Mouse (Mus musculus): ENCODE measurements around the gene Zdhhc1. TPM values are rescaled to one million over a fixed set of nuclear protein-coding genes. Genes with fewer than 3 reads are reported as not detected.

Gene Zdhhc1
- polyA plus RNA-seq, 1 experiment from 2014 or later, result 30.1 TPM

GRCm38 (mm10) chr8:105438865-105439264 is 57.8 kb downstream of the Zdhhc1 start:
- Histone ChIP-seq H3K36me3 (ENCODE audit: control insufficient read depth, insufficient read depth, low read length) (no peaks in the 10 kb centered on the region), H3K4me2 (ENCODE audit: low read depth, low read length) (no peak overlapping the region), H3K4me3 (ENCODE audit: low read depth, low read length) (no peak overlapping the region), H3K27me3 (replicated peaks; ENCODE audit: control insufficient read depth, insufficient read depth, low read length) (no peaks in the 10 kb centered on the region), H3K4me1 (ENCODE audit: control insufficient read depth, insufficient read depth, low read length) (no peaks in the 10 kb centered on the region), H3K9ac (ENCODE audit: low read depth, low read length) (no peak overlapping the region), H3K9me3 (ENCODE audit: control insufficient read depth, low read length) (no peaks in the 10 kb centered on the region), H3K27ac (replicated peaks; ENCODE audit: low read depth, low read length) (no peak overlapping the region)
- ATAC-seq (ENCODE audit: low read depth) (no peak), DNase-seq (ENCODE audit: low spot score) (no peak)
- WGBS, result 40% methylated on average over 5 of the region's 5 CpGs

DNA sequence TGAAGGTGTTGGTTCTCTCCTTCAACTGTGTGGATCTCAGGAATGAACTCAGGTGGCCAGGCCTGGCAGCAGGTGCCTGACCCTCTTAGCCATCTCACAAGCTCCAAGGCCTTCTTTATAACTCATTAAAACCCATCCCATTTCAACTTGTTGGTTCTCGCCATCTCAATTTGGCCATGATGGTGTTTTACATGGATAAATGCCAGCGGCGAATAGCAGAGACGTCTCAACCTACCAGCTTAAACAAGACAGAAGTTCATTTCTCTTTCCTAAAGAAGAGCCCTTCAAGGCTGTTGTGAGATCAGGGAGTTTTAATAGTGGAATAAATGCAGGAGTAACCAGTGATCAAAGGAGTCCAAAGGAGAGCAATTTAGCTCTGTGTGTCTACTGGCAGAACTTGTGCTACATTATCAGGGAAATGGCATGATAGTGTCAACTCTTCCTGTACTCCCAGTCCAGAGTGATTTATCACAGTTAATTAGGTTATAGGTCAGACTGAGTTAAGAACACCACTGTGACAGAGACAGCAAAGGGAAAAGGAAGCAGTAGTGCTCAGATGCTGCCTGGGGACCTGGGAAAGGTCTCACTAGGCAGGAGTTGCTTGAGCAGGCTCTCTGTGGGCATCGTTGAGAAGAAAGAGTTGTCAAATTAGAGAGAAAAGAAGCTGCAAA is 59.5 kb downstream of the Zdhhc1 start:
- H3K4me2 ChIP-seq (ENCODE audit: low read depth, low read length), result no peak overlapping the region
- peaks cover 7% of the 10 kb centered on the region; the same call in 1 of the 2 replicates for H3K4me1 ChIP-seq (ENCODE audit: control insufficient read depth, insufficient read depth, low read length)
- ATAC-seq (ENCODE audit: low read depth) (no peak), DNase-seq (ENCODE audit: low spot score) (no peak)
- no peaks in the 10 kb centered on the region for H3K9me3 ChIP-seq (ENCODE audit: control insufficient read depth, low read length)
- 82% methylated on average over 5 of the region's 5 CpGs for WGBS
- no peak overlapping the region for H3K4me3 ChIP-seq (ENCODE audit: low read depth, low read length)
- H3K27ac ChIP-seq (replicated peaks; ENCODE audit: low read depth, low read length), result no peak overlapping the region
- no peak overlapping the region for H3K9ac ChIP-seq (ENCODE audit: low read depth, low read length)
- no peaks in the 10 kb centered on the region for H3K36me3 ChIP-seq (ENCODE audit: control insufficient read depth, insufficient read depth, low read length)
- H3K27me3 ChIP-seq (replicated peaks; ENCODE audit: control insufficient read depth, insufficient read depth, low read length), result no peaks in the 10 kb centered on the region

GRCm38 (mm10) chr8:105436218-105436617 is 60.5 kb downstream of the Zdhhc1 start:
- H3K4me1 ChIP-seq (ENCODE audit: control insufficient read depth, insufficient read depth, low read length), result peaks cover 7% of the 10 kb centered on the region; the same call in 1 of the 2 replicates
- no peaks in the 10 kb centered on the region for H3K27me3 ChIP-seq (replicated peaks; ENCODE audit: control insufficient read depth, insufficient read depth, low read length)
- no peak overlapping the region for H3K27ac ChIP-seq (replicated peaks; ENCODE audit: low read depth, low read length)
- no peaks in the 10 kb centered on the region for H3K9me3 ChIP-seq (ENCODE audit: control insufficient read depth, low read length)
- DNase-seq (ENCODE audit: low spot score) (no peak), ATAC-seq (ENCODE audit: low read depth) (no peak)
- H3K9ac ChIP-seq (ENCODE audit: low read depth, low read length), result no peak overlapping the region
- 72% methylated on average over 5 of the region's 5 CpGs for whole genome bisulfite sequencing
- no peak overlapping the region for H3K4me2 ChIP-seq (ENCODE audit: low read depth, low read length)
- no peaks in the 10 kb centered on the region for H3K36me3 ChIP-seq (ENCODE audit: control insufficient read depth, insufficient read depth, low read length)
- H3K4me3 ChIP-seq (ENCODE audit: low read depth, low read length), result no peak overlapping the region

GRCm38 (mm10) chr8:105434136-105434535 is 62.6 kb downstream of the Zdhhc1 start:
- ATAC-seq (ENCODE audit: low read depth) (no peak), DNase-seq (ENCODE audit: low spot score) (no peak)
- 66% methylated on average over 5 of the region's 5 CpGs for WGBS
- Histone ChIP-seq H3K4me1 (ENCODE audit: control insufficient read depth, insufficient read depth, low read length) (peaks cover 7% of the 10 kb centered on the region; the same call in 1 of the 2 replicates), H3K9me3 (ENCODE audit: control insufficient read depth, low read length) (no peaks in the 10 kb centered on the region), H3K4me3 (ENCODE audit: low read depth, low read length) (no peak overlapping the region), H3K9ac (ENCODE audit: low read depth, low read length) (no peak overlapping the region), H3K36me3 (ENCODE audit: control insufficient read depth, insufficient read depth, low read length) (no peaks in the 10 kb centered on the region), H3K4me2 (ENCODE audit: low read depth, low read length) (no peak overlapping the region), H3K27ac (replicated peaks; ENCODE audit: low read depth, low read length) (no peak overlapping the region), H3K27me3 (replicated peaks; ENCODE audit: control insufficient read depth, insufficient read depth, low read length) (no peaks in the 10 kb centered on the region)

DNA sequence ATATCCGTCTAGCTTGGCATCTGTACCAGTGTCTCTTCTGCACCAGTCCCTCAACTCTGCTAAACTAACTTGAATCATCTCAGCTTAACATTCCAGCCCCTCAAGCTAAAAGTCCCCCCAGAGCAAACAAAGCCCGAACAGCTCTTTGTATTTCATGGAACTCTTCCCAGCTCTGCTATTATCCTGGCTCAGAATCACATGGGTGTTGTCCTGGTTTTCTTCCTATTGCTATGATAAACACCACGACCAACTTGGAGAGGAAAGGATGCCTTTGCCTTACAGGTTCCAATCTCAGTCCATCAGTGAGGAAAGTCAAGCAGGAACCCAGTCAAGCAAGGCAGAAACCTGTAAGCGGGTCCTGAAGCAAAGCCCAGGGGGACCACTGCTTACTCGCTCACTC is 63.2 kb downstream of the Zdhhc1 start:
- Histone ChIP-seq H3K9ac (ENCODE audit: low read depth, low read length) (no peak overlapping the region), H3K36me3 (ENCODE audit: control insufficient read depth, insufficient read depth, low read length) (no peaks in the 10 kb centered on the region), H3K4me1 (ENCODE audit: control insufficient read depth, insufficient read depth, low read length) (peaks cover 7% of the 10 kb centered on the region; the same call in 1 of the 2 replicates), H3K27ac (replicated peaks; ENCODE audit: low read depth, low read length) (no peak overlapping the region; the same call in 1 of the 2 replicates), H3K27me3 (replicated peaks; ENCODE audit: control insufficient read depth, insufficient read depth, low read length) (no peaks in the 10 kb centered on the region), H3K9me3 (ENCODE audit: control insufficient read depth, low read length) (no peaks in the 10 kb centered on the region), H3K4me2 (ENCODE audit: low read depth, low read length) (no peak overlapping the region), H3K4me3 (ENCODE audit: low read depth, low read length) (no peak overlapping the region)
- ATAC-seq (ENCODE audit: low read depth) (no peak), DNase-seq (ENCODE audit: low spot score) (peak; percentile 47)
- 36% methylated on average over 5 of the region's 5 CpGs for WGBS

- Histone ChIP-seq H3K9me3 (ENCODE audit: control insufficient read depth, low read length) (no peaks in the 10 kb centered on the region), H3K27ac (replicated peaks; ENCODE audit: low read depth, low read length) (no peak overlapping the region; the same call in 1 of the 2 replicates), H3K9ac (ENCODE audit: low read depth, low read length) (no peak overlapping the region), H3K4me1 (ENCODE audit: control insufficient read depth, insufficient read depth, low read length) (peaks cover 7% of the 10 kb centered on the region; the same call in 1 of the 2 replicates), H3K4me3 (ENCODE audit: low read depth, low read length) (no peak overlapping the region), H3K36me3 (ENCODE audit: control insufficient read depth, insufficient read depth, low read length) (no peaks in the 10 kb centered on the region), H3K4me2 (ENCODE audit: low read depth, low read length) (no peak overlapping the region), H3K27me3 (replicated peaks; ENCODE audit: control insufficient read depth, insufficient read depth, low read length) (no peaks in the 10 kb centered on the region)
- 32% methylated on average over 6 of the region's 6 CpGs for WGBS
- DNase-seq (ENCODE audit: low spot score) (no peak), ATAC-seq (ENCODE audit: low read depth) (no peak; the same call in 1 of the 2 replicates)
Observed at GRCm38 (mm10) chr8:105433021-105433420, 63.7 kb downstream of the Zdhhc1 start.

DNA sequence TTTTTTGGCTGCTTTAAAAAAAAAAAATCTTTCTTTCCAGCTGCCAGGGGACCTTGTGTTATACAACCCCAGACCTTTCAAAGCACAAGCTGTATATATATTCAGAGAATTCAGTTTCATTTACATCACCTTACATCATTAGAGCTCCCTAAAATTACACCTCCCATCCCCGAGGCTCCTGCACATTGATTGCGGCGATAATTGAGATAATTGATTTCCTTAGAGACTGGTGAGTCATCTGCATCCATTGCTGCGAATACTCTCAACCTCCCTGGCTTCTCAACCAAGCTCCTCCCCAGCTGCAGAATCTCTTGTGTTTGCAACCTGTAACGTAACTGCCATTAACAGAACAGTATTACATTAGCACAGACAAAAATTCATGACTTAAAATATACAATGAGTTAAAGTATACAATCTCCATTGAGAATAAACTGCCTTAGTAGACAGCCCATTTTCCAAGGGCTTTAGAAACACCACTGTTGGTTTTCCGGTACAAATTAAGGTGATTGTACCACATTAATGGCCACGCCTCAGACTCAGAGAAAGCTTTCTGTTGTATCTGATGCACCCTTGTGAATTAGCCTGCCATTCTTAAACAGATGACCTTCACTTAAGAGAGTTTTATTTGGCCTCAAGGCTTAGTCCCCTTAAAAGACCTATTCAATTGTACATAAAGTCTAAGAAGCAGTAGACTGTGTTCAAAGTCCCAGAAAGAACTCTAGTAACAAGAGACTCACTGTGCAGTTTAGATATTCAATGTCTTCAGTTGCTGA is 64.8 kb downstream of the Zdhhc1 start:
- no peak for DNase-seq (ENCODE audit: low spot score)
- no peak overlapping the region for H3K4me3 ChIP-seq (ENCODE audit: low read depth, low read length)
- peak; percentile 47; the same call in 1 of the 2 replicates for ATAC-seq (ENCODE audit: low read depth)
- H3K9me3 ChIP-seq (ENCODE audit: control insufficient read depth, low read length), result no peaks in the 10 kb centered on the region
- no peak overlapping the region for H3K9ac ChIP-seq (ENCODE audit: low read depth, low read length)
- no peak overlapping the region for H3K27ac ChIP-seq (replicated peaks; ENCODE audit: low read depth, low read length)
- no peak overlapping the region for H3K4me2 ChIP-seq (ENCODE audit: low read depth, low read length)
- H3K4me1 ChIP-seq (ENCODE audit: control insufficient read depth, insufficient read depth, low read length), result peaks cover 7% of the 10 kb centered on the region; the same call in 1 of the 2 replicates
- no peaks in the 10 kb centered on the region for H3K27me3 ChIP-seq (replicated peaks; ENCODE audit: control insufficient read depth, insufficient read depth, low read length)
- H3K36me3 ChIP-seq (ENCODE audit: control insufficient read depth, insufficient read depth, low read length), result no peaks in the 10 kb centered on the region
- WGBS, result 45% methylated on average over 7 of the region's 7 CpGs

DNA sequence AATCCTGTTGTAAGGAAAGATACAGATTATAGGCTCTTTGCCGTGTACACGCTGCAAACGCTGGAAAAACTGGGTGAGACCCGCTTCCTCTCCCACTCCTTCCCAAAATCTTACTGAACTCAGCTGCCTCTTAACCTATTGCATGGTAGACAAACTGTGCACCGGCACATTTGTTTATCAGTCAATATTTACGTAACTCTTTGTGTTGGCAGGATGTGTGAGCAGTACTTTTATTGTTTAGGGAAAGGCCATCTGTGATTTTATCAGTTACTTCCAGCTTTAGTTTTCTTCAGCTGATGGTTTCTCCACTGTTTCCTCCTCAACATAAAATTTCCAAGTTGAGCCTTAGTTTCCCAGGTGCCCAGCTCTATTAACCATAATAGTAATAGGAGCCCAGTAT is 69.8 kb downstream of the Zdhhc1 start:
- H3K9ac ChIP-seq (ENCODE audit: low read depth, low read length), result no peak overlapping the region
- no peak overlapping the region for H3K4me3 ChIP-seq (ENCODE audit: low read depth, low read length)
- no peak overlapping the region for H3K4me2 ChIP-seq (ENCODE audit: low read depth, low read length)
- DNase-seq (ENCODE audit: low spot score) (no peak), ATAC-seq (ENCODE audit: low read depth) (no peak)
- H3K4me1 ChIP-seq (ENCODE audit: control insufficient read depth, insufficient read depth, low read length), result no peaks in the 10 kb centered on the region
- H3K36me3 ChIP-seq (ENCODE audit: control insufficient read depth, insufficient read depth, low read length), result no peaks in the 10 kb centered on the region
- WGBS, result 76% methylated on average over 6 of the region's 6 CpGs
- no peaks in the 10 kb centered on the region for H3K27me3 ChIP-seq (replicated peaks; ENCODE audit: control insufficient read depth, insufficient read depth, low read length)
- H3K27ac ChIP-seq (replicated peaks; ENCODE audit: low read depth, low read length), result no peak overlapping the region
- H3K9me3 ChIP-seq (ENCODE audit: control insufficient read depth, low read length), result no peaks in the 10 kb centered on the region
